Mouse (Mus musculus) right cerebral cortex, adult 2 months (tissue): ENCODE results near the gene Bbs7.
A peak's percentile ranks its signal among the peaks of the same experiment; 100 is the strongest.
"Not testable (repeated sequence)": the region's sequence is repeated elsewhere in the genome, so short reads cannot be mapped to it uniquely, and the experiment has no call there.

Source experiments
- DNase-seq, 2 experiments: peaks; one replicate each; pipeline ENCODE4 v3.0.0; 2021 to 2022; ENCODE audit warnings: low spot score in 2 of 2

The Bbs7 gene

DNA sequence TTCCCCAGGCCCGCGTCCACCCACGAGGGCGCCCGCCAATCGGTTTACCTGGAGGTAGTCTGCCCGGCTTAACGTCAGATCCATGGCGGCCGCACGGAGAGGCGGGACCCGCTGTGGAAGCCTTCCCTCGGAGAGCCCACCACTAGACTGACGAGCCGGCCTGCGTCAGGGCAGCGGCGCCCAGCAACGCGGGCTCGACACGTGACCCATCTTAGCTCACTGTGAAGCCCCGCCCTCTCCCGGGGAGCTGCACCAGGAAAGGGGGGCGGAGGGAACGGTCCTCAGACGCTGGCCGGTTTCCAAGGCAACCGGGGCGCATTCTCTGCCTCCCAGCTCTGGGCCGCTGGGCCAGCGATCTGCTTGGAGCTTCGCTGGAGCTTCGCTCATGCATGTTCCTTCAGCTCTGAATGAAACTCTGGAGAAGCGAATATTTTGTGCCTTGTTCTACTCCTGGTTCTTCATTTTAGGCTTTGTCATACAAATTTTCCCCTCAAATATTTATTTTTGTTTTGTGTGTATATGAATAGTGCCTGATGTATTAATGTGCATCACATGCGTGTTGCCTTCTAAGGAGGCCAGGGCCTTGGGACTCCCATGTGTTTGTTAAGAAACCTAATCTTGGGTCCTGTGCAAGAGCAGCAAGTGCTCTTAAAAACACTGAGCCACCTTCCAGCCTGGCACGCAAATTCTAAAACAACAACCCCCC is at the start of gene Bbs7:
TSS of gene Bbs7 (minus strand) at position 276 of the 706 bp plus-strand sequence.
- DNase-seq: peak; percentile 95 to 96

DNA sequence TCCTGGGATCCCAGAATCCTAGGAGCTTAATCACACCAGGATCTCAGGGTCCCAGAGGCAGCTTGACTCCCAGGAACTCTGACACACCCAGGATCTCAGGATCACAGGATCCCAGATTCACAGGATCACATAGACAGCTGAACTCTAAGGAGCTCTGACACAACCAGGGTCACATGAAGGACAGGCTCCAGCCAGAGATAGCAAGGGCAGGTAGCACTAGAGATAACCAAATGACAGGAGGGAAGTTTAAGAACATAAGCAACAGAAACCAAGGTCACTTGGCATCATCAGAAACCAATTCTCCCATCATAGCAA is 31.9 kb upstream of the Bbs7 start:
- not testable (repeated sequence) for DNase-seq

- DNase-seq: no peak
Measured at GRCm38 (mm10) chr3:36644554-36645244, 31.4 kb upstream of the Bbs7 start.

DNA sequence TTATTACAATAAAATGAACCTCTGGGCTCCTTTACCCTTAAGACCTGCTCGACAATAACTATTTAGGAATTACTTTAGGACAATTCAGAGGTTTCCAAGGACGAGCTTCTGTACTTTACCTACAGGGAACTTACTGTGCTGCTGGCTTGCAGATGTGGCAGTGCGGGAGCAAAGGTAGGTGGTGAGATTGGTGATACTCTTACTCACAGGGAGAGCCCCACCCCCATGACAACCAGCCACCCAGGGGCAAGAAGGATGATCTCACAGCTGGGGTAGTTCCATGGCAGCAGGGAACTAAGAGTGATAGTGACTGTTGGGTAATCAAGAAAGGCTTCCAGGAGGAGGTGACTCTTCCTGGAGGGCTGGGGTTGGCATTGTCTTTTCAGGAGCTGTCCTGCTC is 30.1 kb upstream of the Bbs7 start:
- DNase-seq: no peak

DNA sequence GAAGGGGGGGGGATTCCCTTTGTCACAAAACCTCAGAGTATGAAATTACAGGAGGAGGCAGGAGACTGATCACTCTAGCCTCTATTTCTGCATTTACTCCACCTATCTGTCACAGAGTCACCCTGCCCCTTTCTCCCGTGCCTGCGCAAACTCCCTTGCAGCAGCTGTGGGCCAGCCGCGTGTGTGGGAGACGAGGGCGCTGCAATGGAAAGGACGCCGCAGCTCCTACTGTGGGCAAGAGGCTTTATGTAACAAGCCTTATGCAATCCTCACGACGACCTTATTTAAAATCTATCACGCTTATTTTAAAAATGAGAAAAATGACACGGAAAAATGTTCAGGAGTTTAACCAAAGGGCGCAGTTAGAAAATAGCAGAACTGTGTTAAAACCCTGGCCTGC is 29.5 kb upstream of the Bbs7 start:
- peak; percentile 57 to 58 for DNase-seq

GRCm38 (mm10) chr3:36640787-36641186 is 27.5 kb upstream of the Bbs7 start:
- DNase-seq: no peak

DNA sequence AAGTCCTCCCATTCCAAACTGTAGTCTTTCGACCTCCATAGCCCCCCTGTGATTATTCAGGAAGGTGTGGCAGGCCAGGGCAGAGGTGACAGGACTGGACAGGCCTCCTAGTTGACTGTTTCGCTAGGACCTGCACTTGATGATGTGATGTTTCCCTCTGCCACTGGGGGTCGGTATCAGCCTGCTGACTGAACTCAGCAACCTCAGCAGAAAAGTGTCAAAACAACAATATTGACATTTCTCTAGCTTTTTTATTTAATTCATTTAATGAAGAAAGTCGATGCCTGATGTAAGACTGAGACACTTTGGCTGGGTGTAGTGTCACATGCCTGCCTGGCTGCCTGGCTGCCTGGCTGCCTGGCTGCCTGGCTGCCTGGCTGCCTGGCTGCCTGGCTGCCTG is 22.2 kb upstream of the Bbs7 start:
- DNase-seq: peak; percentile 68 to 72

- DNase-seq: no peak
Measured at GRCm38 (mm10) chr3:36626803-36627202, 13.5 kb upstream of the Bbs7 start.

DNA sequence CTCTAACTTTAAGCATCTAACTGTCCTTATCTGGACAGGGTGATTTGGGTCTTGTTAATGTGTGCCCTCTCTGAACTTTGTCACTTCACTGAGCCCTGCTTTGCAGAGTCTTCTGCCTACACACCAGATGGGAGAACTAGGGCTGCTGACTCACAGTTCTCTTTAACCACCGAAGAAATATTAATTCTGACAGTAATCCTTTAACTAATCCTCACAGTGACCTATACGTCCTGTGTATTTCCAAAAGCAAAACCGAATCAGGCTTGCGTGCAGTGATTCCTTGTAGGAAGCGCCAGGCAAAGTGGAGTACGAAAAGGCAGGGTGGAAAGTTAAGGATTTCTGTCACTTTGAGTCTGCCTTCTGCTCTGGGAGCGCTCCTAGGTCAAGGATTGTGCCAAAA is 4.9 kb upstream of the Bbs7 start:
- DNase-seq: no peak

DNA sequence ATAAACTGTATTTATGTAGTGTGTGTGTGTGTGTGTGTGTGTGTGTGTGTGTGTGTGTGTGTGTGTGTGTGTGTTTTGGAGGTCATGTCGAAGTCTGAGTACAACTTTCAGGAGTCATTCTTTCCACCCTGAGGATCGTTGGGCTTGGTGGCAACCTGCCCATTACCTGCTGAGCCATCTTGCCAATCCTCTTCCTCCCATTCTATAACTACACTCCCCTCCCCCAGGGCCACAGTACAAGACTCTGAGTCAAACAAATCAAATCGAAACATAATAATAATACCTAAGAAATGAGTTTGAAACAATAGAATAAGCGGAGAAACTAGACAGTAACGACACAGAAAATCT is 605 bp upstream of the Bbs7 start:
- DNase-seq: no peak

DNA sequence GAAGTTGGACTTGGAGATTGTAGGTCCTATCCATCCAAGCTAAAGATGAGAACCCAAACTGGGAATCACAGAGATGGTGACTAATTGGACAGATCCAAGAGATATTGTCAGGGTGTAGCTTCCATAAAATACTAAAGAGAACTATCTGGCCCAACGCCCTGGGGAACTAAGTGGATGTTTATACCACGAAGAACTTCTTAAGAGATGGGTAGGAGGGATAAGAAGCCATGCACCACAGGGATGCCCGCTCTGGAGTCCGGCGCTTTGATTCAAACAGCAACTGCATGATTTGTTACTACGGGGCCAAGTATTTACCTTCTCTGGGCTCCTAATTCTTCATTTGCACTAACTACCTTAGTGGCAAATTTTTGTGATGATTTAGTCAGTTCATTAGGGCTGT is 590 bp downstream of the Bbs7 start:
- no peak for DNase-seq

DNA sequence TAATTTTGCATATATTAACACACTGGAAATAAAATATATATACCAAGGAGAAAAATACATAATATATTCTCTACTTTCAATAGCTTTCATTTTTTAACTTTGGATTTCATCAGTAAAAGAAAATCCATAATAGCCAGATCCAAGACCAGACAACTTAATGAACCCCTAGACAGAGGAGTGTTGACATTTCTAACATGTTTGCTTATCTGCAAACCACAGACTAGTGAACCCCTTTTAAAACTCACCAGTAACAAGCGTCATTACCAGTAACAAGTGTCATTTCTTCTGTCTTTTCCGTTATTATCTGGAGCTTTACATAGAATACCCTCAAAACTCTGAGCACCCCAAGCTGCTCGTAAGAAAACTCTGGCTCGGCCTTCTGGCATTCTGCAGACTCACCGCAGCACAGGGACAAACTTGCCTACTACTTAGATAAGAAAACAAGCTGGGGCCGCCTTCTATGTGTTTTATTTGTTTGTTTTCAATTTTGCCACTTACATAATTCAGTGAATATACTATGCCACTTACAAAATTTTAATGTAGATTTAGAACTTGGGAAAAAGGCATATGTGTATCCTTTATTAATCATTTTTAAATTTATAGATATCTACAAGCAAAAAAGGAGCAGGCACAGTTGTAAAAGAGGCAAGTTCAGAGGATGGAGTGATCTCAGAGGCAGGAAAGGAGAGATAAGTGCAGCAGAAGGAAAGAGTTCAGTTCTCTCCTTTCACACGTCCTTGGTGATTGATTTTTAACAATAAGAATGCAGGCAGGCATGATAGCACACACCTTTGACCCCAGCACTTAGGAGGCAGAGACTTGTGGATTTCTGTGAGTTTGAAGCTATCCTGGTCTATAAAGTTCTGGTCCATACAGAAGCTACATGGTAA is 7.1 kb downstream of the Bbs7 start:
- DNase-seq: no peak

GRCm38 (mm10) chr3:36599773-36600172 is 13.5 kb downstream of the Bbs7 start:
- not testable (repeated sequence) for DNase-seq

GRCm38 (mm10) chr3:36598811-36599210 is 14.5 kb downstream of the Bbs7 start:
- no peak for DNase-seq

DNA sequence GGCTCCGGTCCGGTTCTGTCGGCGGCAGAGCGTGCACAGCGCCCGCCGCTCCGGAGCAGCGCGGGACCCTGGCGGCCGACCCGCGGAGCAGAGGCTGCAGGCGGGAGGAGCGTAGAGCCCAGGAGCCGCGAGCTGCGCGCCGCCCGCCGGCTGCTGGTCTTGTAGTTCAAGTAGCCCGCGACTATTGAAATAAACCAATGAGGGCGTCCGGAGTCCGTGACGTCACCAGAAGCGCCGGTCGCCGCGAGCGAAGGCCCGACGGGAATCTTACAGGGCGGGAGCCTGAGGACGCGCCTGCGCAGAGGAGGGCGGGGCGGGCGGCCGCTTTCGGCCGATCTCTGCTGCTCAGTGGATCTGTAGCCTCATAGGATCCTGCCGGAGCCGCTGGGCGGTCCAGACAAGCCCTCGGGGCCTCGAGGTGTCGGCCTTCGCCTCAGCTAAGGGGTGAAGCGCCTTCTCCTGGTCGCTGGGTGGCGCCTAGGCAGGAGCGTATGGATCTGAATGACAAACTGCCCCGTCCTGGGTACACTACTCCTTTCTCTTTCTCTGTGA is 41.4 kb downstream of the Bbs7 start, which contains the start of gene Ccna2:
TSS of gene Ccna2 (minus strand) at position 324 of the 552 bp plus-strand sequence.
- DNase-seq: peak; percentile 97 to 98

GRCm38 (mm10) chr3:36571361-36571826 is 41.9 kb downstream of the Bbs7 start:
- no peak for DNase-seq

- no peak for DNase-seq
Measured at GRCm38 (mm10) chr3:36569836-36570235, 43.4 kb downstream of the Bbs7 start.

- DNase-seq: no peak
Measured at GRCm38 (mm10) chr3:36563666-36564065, 49.6 kb downstream of the Bbs7 start.

DNA sequence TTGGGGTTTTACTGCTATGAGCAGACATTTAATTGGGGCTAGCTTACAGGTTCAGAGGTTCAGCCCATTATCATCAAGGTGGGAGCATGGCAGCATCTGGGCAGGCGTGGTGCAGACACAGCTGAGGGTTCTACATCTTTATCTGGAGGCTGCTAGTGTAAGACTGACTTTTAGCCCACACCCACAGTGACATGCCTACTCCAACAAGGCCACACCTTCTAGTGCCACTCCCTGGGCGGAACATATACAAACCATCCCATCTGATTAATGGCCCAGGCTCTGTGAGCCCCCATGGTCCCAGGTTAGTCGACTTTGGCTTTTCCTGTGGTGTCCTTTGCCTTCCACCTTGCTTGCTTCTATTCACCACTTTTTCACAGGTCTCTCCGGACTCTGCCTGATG is 53.7 kb downstream of the Bbs7 start:
- DNase-seq: no peak

GRCm38 (mm10) chr3:36557601-36558000 is 55.7 kb downstream of the Bbs7 start:
- no peak for DNase-seq

GRCm38 (mm10) chr3:36552406-36553047 is 60.8 kb downstream of the Bbs7 start, which contains the start of gene Exosc9:
Gene Exosc9, plus strand, starts transcription at chr3:36552606.
- peak; percentile 97 to 98 for DNase-seq
